Mouse (Mus musculus): ENCODE data around the gene Atp6v0d1.
A peak's percentile ranks its signal among the peaks of the same experiment; 100 is the strongest.

- TF ChIP-seq CTCF (IDR thresholded peaks at IDR 0.05; ENCODE audit: low read depth), result peak; percentile 96
- TF ChIP-seq EP300 (IDR thresholded peaks at IDR 0.05; ENCODE audit: low read depth), result no peak
Measured at GRCm38 (mm10) chr8:105476628-105477413, 89.0 kb downstream of the Atp6v0d1 start.
